Mouse (Mus musculus) kidney, adult 9 months (tissue): ENCODE measurements around the gene P4ha3.

Source experiments
- DNase-seq: peaks from one replicate; pipeline ENCODE4 v3.0.0; 2022

P4ha3 gene

DNA sequence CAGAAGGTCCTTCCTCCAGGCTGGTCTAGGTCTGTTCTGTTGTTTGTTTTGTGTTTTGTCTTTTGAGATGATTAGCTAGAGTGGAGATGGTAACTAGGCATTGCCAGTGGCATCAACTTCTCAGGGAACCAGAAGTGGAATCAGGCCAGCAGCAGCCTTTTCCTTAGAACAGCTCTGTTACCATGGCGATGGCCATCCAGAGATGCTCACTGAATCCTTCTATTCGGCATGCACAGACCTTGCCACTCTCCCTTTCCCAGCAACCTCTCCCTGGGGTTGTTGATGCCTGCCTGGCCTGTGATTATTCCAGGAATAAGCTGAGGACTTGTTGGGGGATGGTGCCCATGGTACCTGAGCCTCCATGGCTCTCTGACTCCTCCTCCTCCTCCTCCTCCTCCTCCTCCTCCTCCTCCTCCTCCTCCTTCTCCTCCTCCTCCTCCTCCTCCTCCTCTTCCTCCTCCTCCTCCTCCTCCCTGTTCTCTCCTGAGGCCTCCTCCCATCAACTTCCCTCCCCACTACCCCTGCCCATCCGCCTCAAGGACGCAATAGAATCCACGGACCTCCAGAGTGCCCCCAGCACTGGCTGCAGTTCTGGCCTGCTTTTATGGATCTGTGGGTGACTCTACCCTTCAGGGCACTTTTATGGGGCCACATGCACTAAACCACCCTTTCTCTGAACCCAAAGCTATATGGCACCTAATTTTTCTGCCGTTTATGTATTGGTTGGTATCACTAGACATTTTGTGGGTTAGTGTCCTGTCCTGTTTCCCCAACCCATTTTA is 22.7 kb downstream of the P4ha3 start:
- DNase-seq = no peak

DNA sequence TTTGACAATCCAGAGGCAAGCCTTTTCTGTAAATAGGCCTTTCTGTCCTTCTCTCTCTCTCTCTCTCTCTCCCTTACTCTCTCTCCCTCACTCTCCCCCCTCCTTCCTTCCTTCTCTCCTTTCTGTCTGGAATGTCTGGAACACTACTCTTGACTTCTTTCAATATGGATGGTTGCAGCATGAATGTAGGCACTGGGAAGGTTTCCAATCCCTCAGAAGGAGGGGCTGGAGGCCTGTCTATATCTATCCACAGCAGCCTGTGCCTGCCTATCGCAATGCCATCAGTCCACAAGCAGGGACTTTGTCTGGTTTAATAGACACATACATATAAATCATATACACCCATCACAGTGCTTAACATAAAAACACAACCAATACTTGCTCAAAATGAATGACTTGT is 23.9 kb downstream of the P4ha3 start:
- DNase-seq = no peak

DNA sequence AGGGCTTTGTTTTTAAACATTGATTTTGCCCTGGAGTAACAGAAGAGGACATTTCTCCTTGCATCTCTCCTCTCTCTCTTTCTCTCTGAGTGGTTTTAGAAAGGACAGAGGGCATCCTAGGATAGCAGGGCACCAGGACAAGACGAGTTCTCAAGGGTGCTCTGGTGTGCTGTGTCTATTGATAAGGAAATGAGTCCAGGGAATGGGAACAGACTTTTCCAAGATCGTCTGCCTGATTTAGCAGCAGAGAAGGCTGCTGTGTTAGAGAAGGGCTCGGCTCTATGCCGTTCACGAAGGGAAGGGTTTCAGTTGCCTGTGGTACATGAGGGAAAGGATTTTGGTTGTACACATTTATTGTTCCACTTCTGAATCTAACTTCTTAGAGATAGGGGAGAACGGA is 24.4 kb downstream of the P4ha3 start:
- no peak for DNase-seq

DNA sequence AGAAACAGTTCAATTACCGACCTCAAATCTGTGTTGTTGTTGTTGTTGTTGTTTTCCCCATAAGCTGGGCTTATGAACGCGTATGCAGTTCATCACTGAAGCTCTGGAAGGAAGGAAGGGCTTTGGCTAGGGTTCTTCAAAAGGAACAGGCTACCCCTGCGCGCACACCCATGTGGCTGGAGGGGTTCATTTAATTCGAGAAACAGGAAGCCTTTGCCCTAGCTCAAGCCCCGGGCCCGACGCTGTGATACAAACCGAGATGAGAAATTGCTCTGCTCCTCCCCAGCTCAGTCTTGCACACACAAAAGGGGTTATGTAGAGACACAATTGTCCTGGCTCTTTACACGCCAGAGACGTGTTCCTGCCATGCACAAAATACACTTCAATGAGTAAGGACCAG is 25.0 kb downstream of the P4ha3 start:
- DNase-seq = no peak

DNA sequence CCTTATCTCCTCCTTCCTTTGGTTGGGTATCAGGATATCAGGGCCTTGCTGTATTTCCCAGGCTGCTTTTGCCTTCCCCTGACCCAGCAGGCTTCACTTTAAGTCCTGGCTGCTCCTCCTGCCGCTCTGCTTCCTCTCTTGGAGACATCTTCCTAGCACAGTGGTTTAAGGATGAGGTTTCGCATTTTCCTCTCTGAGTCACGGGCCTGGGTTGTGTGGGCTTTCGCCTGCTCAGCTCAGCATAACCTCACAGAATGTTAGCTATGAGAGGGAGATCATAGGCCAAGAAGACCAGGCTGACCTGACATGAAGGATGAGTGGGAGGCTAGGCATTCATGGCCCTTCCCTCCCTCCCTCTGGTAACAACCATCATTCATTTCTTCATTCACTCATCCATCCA is 27.4 kb downstream of the P4ha3 start:
- DNase-seq = no peak

DNA sequence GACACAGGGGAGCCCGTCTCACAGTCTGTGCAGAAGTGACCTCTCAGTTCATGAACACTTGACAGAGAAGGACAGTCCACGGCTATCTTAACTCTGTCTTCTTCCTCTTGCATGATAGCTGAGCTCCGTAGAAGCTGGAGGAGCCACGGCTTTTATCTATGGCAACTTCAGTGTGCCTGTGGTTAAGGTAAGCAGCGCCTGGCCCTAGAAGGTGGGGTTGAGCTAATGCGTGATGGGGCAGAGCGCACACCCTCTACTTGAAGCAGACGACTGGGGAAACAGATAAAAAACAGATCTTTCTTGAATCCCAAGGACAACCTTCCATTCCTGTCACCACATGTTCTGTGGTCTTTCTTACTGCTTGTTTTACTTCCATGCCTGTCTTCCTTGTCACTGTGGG is 31.6 kb downstream of the P4ha3 start:
- DNase-seq = no peak

DNA sequence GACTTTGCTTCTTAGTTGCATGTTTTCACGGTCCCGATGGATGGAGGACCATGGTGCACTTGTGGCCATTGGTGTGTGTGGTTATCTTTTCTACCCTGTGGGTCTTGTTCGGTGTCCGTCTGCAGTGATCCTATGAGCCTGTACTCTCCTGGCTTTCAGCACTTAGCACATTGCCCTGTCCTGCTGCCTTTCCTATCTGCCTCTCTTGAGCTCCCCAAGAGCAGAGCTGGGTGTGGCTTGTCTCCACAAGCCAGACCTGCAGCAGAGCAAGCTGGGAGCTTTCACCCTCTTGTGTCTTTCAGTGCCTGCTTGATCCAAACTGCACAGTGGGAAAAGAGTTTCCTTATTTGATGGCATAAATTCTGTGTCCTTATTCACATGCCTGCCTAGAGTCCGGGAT is 32.2 kb downstream of the P4ha3 start:
- DNase-seq = no peak

DNA sequence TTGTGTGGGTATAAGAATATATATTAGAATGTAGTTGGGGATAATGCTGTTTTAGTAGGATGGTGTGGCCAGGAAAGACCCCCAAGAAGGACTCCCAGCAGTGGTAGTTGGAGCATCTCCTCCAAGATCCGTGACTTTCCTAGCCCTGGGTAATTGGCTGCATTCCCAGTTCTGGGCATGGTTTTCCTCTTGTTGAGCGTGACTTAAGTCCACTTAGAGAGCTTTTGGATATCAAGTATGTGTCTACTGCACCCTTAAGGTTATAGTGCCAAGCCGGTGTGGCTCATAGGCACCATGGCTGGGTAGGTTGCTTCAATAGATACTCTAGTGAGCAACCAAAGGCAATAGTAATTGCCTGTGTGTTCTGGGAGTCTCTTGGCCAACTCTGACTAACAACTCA is 38.4 kb downstream of the P4ha3 start:
- no peak for DNase-seq

DNA sequence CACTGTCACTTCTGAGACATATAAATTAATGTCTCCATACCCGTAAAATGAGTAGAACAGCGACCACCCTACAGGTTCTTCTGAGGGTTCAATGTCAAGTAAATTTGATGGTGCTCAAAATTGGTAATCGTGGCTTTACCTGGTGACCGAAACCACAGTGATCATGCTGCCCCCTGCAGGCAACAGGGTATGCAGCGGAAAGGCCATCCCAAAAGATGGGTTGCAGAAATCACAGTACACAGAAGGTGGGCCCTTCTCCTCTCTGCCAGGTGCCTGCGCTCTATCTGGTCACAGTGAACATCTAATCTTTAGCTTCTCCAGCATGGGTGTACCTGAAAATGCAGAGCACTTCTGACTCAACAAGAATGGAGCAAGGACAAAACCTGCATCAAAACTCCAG is 40.2 kb downstream of the P4ha3 start:
- DNase-seq = peak; percentile 19

DNA sequence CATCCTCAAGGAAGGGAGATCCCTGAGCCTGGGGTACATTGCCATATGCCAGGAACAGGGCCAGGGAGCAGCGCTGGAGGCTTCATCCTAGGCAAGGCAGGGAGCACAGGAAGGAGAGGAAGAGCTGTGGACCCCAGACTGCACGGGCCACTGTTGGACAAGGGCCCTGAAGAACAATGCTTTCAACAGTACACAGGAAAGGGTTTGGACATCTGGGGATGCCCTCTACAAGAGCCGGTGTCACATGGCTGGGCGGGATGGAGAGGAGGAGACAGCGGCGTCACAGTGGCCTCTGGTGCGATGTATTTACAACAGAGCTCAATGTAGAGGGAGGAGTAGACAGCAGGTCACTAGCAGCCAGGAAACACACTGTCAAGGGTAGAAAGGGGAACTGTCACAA is 42.2 kb downstream of the P4ha3 start:
- DNase-seq = no peak

DNA sequence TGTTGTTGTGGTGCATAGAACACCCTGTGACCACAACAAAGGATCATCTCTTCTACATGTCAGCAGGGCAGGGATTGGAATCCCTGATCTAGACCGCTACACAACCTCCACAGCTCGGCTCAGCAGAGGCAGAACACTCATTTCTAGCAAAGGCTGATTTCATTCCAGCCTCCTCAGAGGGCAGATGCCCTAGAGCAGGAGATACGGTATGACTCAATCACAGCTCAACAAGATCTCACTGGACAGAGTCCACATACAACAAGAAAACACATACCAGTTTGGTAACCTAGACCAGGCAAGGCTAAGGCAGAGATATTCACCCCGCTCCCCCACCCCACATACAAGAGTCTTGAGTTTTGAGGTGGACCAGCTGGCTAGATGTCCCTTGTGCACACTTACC is 43.3 kb downstream of the P4ha3 start:
- no peak for DNase-seq

DNA sequence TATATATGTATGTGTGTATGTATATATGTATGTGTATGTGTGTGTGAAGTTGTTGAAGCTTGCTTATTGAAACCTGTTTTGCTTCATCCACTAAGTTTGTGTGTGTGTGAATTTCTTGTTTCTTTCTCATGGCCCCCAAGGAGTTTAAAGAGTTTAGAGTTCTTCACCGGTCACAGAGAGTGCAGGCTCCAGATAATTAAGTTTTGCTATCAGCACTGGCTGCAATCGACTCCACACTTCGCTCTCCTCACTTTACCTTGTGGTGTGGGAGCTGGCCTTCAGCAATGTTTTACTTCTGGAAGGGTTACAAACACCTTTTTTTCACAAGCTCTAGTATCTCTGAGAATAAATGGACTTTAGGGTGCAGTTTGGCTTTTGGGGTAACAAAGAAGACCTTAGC is 45.9 kb downstream of the P4ha3 start:
- DNase-seq = no peak

DNA sequence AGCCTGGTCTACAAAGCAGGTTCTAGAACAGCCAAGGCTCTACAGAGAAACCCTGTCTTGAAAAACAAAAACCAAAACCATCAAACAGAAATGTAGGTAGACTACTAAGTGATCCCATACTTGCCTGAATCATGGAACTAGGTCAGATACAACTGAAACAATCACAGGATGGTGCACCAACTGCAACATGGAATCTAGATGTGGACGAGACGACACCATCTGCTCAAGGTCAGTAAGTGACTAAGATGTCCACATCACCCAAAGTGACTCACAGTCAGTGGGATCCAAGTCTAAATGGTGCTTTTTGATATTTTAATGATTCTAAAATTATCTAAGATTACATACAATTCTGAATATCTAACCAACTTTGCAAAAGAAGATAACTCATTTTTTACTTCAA is 50.6 kb downstream of the P4ha3 start:
- no peak for DNase-seq

DNA sequence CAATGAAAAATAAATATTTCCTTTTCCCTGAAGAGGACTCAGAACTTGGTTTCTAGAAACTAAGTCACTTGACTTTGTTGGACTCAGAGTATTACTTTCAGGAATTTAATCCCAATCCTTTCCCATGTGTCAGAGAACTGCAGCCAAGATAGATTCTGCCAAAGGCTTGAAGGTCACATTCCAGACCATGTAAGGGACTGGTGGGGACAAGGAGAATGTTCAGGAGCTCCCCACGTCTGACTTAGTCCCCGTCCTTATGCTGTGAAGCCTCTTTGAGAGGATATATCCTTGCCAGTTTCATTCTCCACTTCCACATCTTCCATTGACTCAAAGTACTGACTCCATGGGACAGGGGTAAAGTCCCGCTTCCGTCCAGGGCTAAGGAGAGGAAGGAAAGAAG is 69.7 kb downstream of the P4ha3 start:
- peak; percentile 26 for DNase-seq

DNA sequence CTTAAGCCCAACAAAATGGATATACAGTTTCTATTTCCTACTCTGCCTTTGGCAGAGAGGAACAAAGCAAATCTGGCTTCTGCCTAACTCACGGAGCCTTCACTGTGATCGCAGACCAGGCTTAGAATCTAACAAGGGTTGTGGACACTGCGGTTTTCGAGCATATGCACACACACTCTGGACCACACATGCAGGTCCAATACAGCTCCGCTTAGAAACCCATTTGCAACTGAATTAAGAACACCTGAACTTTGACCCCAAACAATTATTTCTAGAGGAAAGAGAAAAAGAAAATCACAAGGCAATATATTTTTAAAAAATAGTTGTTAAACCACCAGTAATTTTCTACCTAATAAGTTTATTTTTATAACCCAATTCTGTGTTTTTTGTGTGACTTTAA is 71.0 kb downstream of the P4ha3 start:
- DNase-seq = no peak

DNA sequence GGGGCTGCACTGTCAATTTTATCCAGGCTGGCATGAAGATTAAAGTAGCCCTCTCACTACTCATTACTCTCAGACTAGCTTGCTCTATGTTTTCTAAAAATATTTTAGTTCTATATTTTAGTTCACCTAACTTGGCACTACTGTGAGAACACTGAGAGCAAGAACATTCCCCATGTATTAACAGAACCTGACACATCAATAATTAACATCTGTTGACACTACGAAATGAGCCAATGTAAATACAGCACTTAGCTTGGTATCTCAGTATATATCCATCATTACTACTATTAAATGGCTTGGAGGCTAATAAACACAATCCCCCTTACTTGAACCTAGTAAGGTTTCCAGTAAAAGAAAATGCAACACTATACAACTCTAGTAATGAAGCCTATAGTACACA is 71.4 kb downstream of the P4ha3 start:
- DNase-seq = no peak

DNA sequence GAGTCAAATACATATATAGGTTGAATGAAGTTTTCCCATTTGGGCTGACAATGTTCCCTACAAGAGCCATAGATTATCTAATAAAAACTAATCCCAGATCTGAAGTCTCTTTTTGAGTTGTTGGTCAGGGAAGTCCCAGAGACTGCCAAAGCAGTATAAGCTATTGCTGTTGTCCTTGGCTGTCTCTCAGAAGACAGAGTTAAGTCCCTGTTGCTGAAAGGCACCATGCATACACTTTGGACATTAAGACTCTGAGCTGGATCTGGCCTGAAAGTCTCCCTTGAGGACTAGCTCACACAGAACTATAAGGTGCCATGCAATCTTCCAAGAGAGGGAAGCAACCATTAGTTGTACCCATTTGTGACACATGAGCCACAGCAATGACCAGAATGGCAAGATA is 72.5 kb downstream of the P4ha3 start:
- no peak for DNase-seq

DNA sequence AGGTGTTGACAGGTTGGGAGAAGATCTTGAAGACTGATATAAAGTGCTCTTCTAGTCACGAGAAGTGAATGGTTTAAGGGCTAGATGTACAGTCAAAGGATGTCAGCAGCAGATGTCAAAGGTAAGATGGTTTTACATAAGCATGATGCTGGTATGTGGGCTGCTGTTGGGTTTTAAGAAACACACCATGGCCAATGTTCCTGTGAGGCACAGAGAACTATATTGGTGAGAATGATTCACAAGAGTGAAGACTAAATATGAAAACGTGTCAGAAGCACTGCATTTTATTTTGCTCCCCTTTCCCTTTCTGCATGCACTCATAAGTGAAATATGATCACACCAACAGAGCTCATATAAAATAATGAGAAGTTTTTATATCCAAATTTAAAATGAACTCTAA is 77.8 kb downstream of the P4ha3 start:
- no peak for DNase-seq

DNA sequence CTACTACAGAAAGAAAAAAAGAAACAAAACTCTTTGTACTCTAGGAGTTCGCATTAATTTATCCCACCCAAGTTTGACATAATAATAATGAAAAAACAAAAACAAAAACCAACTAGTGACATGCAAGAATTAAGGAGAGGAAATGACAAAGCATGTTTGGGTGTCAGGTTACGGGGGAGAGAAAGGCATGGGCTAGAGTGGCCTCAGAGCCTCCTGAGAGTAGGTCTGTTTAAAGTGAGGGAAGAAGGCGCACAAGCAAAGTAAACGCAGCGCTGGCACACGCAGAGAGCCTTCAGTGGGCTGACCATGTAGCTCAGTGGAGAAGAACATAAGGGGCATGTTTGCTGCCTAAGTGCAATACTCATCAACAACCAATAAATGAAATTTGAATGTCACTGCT is 79.6 kb downstream of the P4ha3 start:
- DNase-seq = no peak
